Mouse (Mus musculus): Measurements from ENCODE around the gene Spry2. TPM values are rescaled to one million over a fixed set of nuclear protein-coding genes. Genes with fewer than 3 reads are reported as not detected.

Gene Spry2
- total RNA-seq, 1 experiment, result 49.5 TPM

- H3K36me3 ChIP-seq (ENCODE audit: control insufficient read depth, insufficient read depth, low read length, poor library complexity, severe bottlenecking), result no peaks in the 10 kb centered on the region
- TF ChIP-seq ZC3H11A (IDR thresholded peaks at IDR 0.05; ENCODE audit: borderline replicate concordance, low read depth, low read length) (no peak), MAFK (IDR thresholded peaks at IDR 0.05; ENCODE audit: insufficient read depth, low read depth, low read length) (no peak), CHD2 (IDR thresholded peaks at IDR 0.05; ENCODE audit: low read depth, low read length) (no peak), HCFC1 (IDR thresholded peaks at IDR 0.05; ENCODE audit: borderline replicate concordance, insufficient read depth, low read length) (no peak), ZNF384 (IDR thresholded peaks at IDR 0.05; ENCODE audit: low read depth, low read length) (no peak)
- no peaks in the 10 kb centered on the region for H3K9me3 ChIP-seq (ENCODE audit: control insufficient read depth, insufficient read depth, low read depth, low read length)
- DNase-seq (ENCODE audit: low read depth, low spot score), result peak; percentile 99
- H3K4me3 ChIP-seq (ENCODE audit: insufficient read depth in 1 of 2, low read depth in 1 of 2, low read length in 2 of 2, poor library complexity in 1 of 2, severe bottlenecking in 1 of 2), result peak overlapping the region in 1 of 2 experiments; percentile 4; a peak in 1 of 4 replicates
- peaks cover 5 to 8% of the 10 kb centered on the region in 2 experiments; a peak in 3 of 4 replicates for H3K4me1 ChIP-seq (ENCODE audit: control insufficient read depth in 2 of 2, insufficient read depth in 2 of 2, low read length in 2 of 2, poor library complexity in 1 of 2)
- H3K27ac ChIP-seq (ENCODE audit: insufficient read depth, low read depth, low read length, poor library complexity, severe bottlenecking), result peak overlapping the region; percentile 75
- no peak overlapping the region for H3K9ac ChIP-seq (ENCODE audit: insufficient read depth, low read depth, low read length, poor library complexity, severe bottlenecking)
- in situ Hi-C loops (cut with MboI; ENCODE audit: low sequenced_read_pairs in 2 of 2, unreplicated experiment in 2 of 2), result no loop called here
These were observed 24.0 kb upstream of the Spry2 start for GRCm38 (mm10) chr14:105920395-105921216.

- Histone ChIP-seq H3K4me3 (ENCODE audit: insufficient read depth in 1 of 2, low read depth in 1 of 2, low read length in 2 of 2, poor library complexity in 1 of 2, severe bottlenecking in 1 of 2) (no peak overlapping the region), H3K36me3 (ENCODE audit: control insufficient read depth, insufficient read depth, low read length, poor library complexity, severe bottlenecking) (no peaks in the 10 kb centered on the region), H3K27ac (ENCODE audit: insufficient read depth, low read depth, low read length, poor library complexity, severe bottlenecking) (no peak overlapping the region), H3K4me1 (ENCODE audit: control insufficient read depth in 2 of 2, insufficient read depth in 2 of 2, low read length in 2 of 2, poor library complexity in 1 of 2) (no peaks in the 10 kb centered on the region; a peak in 1 of 4 replicates), H3K9me3 (ENCODE audit: control insufficient read depth, insufficient read depth, low read depth, low read length) (no peaks in the 10 kb centered on the region), H3K9ac (ENCODE audit: insufficient read depth, low read depth, low read length, poor library complexity, severe bottlenecking) (no peak overlapping the region)
- no peak for TF ChIP-seq CHD2 (IDR thresholded peaks at IDR 0.05; ENCODE audit: low read depth, low read length)
- TF ChIP-seq MAFK (IDR thresholded peaks at IDR 0.05; ENCODE audit: insufficient read depth, low read depth, low read length), result no peak
- TF ChIP-seq HCFC1 (IDR thresholded peaks at IDR 0.05; ENCODE audit: borderline replicate concordance, insufficient read depth, low read length), result no peak
- TF ChIP-seq ZNF384 (IDR thresholded peaks at IDR 0.05; ENCODE audit: low read depth, low read length), result no peak
- no peak for TF ChIP-seq ZC3H11A (IDR thresholded peaks at IDR 0.05; ENCODE audit: borderline replicate concordance, low read depth, low read length)
- DNase-seq (ENCODE audit: low read depth, low spot score), result no peak
- in situ Hi-C loops (cut with MboI; ENCODE audit: low sequenced_read_pairs in 2 of 2, unreplicated experiment in 2 of 2), result no loop called here
These were observed 10.6 kb upstream of the Spry2 start for GRCm38 (mm10) chr14:105907216-105907615.

GRCm38 (mm10) chr14:105905935-105906334 is 9.3 kb upstream of the Spry2 start:
- Histone ChIP-seq H3K27ac (ENCODE audit: insufficient read depth, low read depth, low read length, poor library complexity, severe bottlenecking) (no peak overlapping the region), H3K36me3 (ENCODE audit: control insufficient read depth, insufficient read depth, low read length, poor library complexity, severe bottlenecking) (no peaks in the 10 kb centered on the region), H3K9me3 (ENCODE audit: control insufficient read depth, insufficient read depth, low read depth, low read length) (no peaks in the 10 kb centered on the region), H3K4me3 (ENCODE audit: insufficient read depth in 1 of 2, low read depth in 1 of 2, low read length in 2 of 2, poor library complexity in 1 of 2, severe bottlenecking in 1 of 2) (no peak overlapping the region), H3K9ac (ENCODE audit: insufficient read depth, low read depth, low read length, poor library complexity, severe bottlenecking) (no peak overlapping the region), H3K4me1 (ENCODE audit: control insufficient read depth in 2 of 2, insufficient read depth in 2 of 2, low read length in 2 of 2, poor library complexity in 1 of 2) (peaks cover 3 to 4% of the 10 kb centered on the region in 2 experiments)
- no peak for DNase-seq (ENCODE audit: low read depth, low spot score)
- TF ChIP-seq HCFC1 (IDR thresholded peaks at IDR 0.05; ENCODE audit: borderline replicate concordance, insufficient read depth, low read length) (no peak), ZNF384 (IDR thresholded peaks at IDR 0.05; ENCODE audit: low read depth, low read length) (no peak), CHD2 (IDR thresholded peaks at IDR 0.05; ENCODE audit: low read depth, low read length) (no peak), ZC3H11A (IDR thresholded peaks at IDR 0.05; ENCODE audit: borderline replicate concordance, low read depth, low read length) (no peak), MAFK (IDR thresholded peaks at IDR 0.05; ENCODE audit: insufficient read depth, low read depth, low read length) (no peak)
- in situ Hi-C loops (cut with MboI; ENCODE audit: low sequenced_read_pairs in 2 of 2, unreplicated experiment in 2 of 2), result no loop called here

- in situ Hi-C loops (cut with MboI; ENCODE audit: low sequenced_read_pairs in 2 of 2, unreplicated experiment in 2 of 2), result no loop called here
- peaks cover 3 to 4% of the 10 kb centered on the region in 2 experiments for H3K4me1 ChIP-seq (ENCODE audit: control insufficient read depth in 2 of 2, insufficient read depth in 2 of 2, low read length in 2 of 2, poor library complexity in 1 of 2)
- no peaks in the 10 kb centered on the region for H3K9me3 ChIP-seq (ENCODE audit: control insufficient read depth, insufficient read depth, low read depth, low read length)
- no peak overlapping the region for H3K9ac ChIP-seq (ENCODE audit: insufficient read depth, low read depth, low read length, poor library complexity, severe bottlenecking)
- DNase-seq (ENCODE audit: low read depth, low spot score), result no peak
- no peak overlapping the region for H3K4me3 ChIP-seq (ENCODE audit: insufficient read depth in 1 of 2, low read depth in 1 of 2, low read length in 2 of 2, poor library complexity in 1 of 2, severe bottlenecking in 1 of 2)
- no peaks in the 10 kb centered on the region for H3K36me3 ChIP-seq (ENCODE audit: control insufficient read depth, insufficient read depth, low read length, poor library complexity, severe bottlenecking)
- no peak for TF ChIP-seq ZNF384 (IDR thresholded peaks at IDR 0.05; ENCODE audit: low read depth, low read length)
- TF ChIP-seq ZC3H11A (IDR thresholded peaks at IDR 0.05; ENCODE audit: borderline replicate concordance, low read depth, low read length), result no peak
- H3K27ac ChIP-seq (ENCODE audit: insufficient read depth, low read depth, low read length, poor library complexity, severe bottlenecking), result no peak overlapping the region
These were observed 8.9 kb upstream of the Spry2 start for GRCm38 (mm10) chr14:105905509-105905908.

All from ES-E14 (cell line).